In the genomic region with DNA sequence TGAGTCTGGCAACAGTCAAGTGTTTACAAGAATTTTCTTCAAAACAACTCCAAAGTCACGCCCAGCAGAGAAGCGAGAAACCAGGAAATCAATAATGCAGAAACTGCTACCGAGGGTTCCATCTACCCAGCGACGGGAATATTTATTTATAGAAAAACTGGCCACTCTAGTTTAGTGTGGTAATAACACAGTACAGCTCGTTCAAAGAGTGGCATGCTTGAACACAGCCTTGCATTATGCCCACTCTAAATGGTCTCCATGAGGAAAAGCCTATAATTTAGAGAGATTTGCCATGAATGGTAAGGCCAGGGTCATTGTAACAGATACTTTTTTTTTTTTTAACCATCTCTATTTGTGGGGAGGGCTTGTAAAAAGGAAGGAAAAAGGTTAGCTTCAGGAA, we compare ENCODE assay signal across 18 mouse cellular contexts.
A peak's percentile ranks its signal among the peaks of the same experiment; 100 is the strongest.
DNase-seq lines count a peak whose midpoint lies in the region; ATAC-seq and TF ChIP-seq lines count a peak whose summit lies in the region.
"Had no signal": no experiment of that assay in that cellular context is flagged by ENCODE, and none has a peak within 500 bp of the region (broad histone marks: within the 10 kb centered on the region; RNA-seq: fewer than 3 reads in every experiment).

No protein-coding gene starts in this region.

- H3K36me3 ChIP-seq in forebrain, embryonic 16.5 days (ENCODE audit: control insufficient read depth, insufficient read depth): no peaks in the 10 kb centered on the region
- no peaks in the 10 kb centered on the region for H3K36me3 ChIP-seq in forebrain, embryonic 13.5 days (ENCODE audit: poor library complexity, severe bottlenecking)
- H3K36me3 ChIP-seq in intestine, embryonic 15.5 days: no peaks in the 10 kb centered on the region
- no peaks in the 10 kb centered on the region for H3K36me3 ChIP-seq in intestine, postnatal 0 days (ENCODE audit: control insufficient read depth, insufficient read depth)
- no peaks in the 10 kb centered on the region for H3K36me3 ChIP-seq in embryonic facial prominence, embryonic 15.5 days
- H3K36me3 ChIP-seq: embryonic facial prominence, embryonic 13.5 days; forebrain, embryonic 10.5 days; forebrain, embryonic 12.5 days had no signal

- no peaks in the 10 kb centered on the region for H3K27me3 ChIP-seq in forebrain, embryonic 16.5 days (replicated peaks; ENCODE audit: control insufficient read depth, insufficient read depth, low read length)
- no peaks in the 10 kb centered on the region for H3K27me3 ChIP-seq in forebrain, embryonic 13.5 days
- H3K27me3 ChIP-seq in intestine, embryonic 15.5 days (replicated peaks): no peaks in the 10 kb centered on the region
- no peaks in the 10 kb centered on the region for H3K27me3 ChIP-seq in intestine, postnatal 0 days (replicated peaks; ENCODE audit: control insufficient read depth, insufficient read depth, low read length)
- H3K27me3 ChIP-seq in embryonic facial prominence, embryonic 15.5 days: no peaks in the 10 kb centered on the region
- H3K27me3 ChIP-seq: embryonic facial prominence, embryonic 13.5 days; forebrain, embryonic 12.5 days had no signal

- DNase-seq in frontal cortex, postnatal 10 days (ENCODE audit: low spot score in 2 of 2): no peak
- DNase-seq: adrenal gland, adult 2 months; adrenal gland, postnatal 10 days; adrenal gland, postnatal 25 days; cerebellum, adult 11-12 months; cerebellum, adult 2 months; cerebellum, adult 9-10 months; cerebellum, postnatal 10 days; cerebellum, postnatal 25 days had no signal

- no peak overlapping the region for H3K27ac ChIP-seq in forebrain, embryonic 16.5 days (ENCODE audit: low read length)
- H3K27ac ChIP-seq in forebrain, embryonic 13.5 days: no peak overlapping the region
- no peak overlapping the region for H3K27ac ChIP-seq in intestine, embryonic 15.5 days
- H3K27ac ChIP-seq in intestine, postnatal 0 days (ENCODE audit: low read depth, low read length): no peak overlapping the region
- H3K27ac ChIP-seq in embryonic facial prominence, embryonic 15.5 days (replicated peaks): no peak overlapping the region; the same call in 1 of the 2 replicates
- H3K27ac ChIP-seq: embryonic facial prominence, embryonic 13.5 days; forebrain, embryonic 10.5 days; forebrain, embryonic 12.5 days had no signal

- no peak for TF ChIP-seq CTCF in intestine, postnatal 0 days (IDR thresholded peaks at IDR 0.05; ENCODE audit: low read depth)

- no peak overlapping the region for H3K4me2 ChIP-seq in forebrain, embryonic 16.5 days (ENCODE audit: low read length)
- no peak overlapping the region for H3K4me2 ChIP-seq in forebrain, embryonic 13.5 days
- no peak overlapping the region for H3K4me2 ChIP-seq in intestine, embryonic 15.5 days (replicated peaks)
- no peak overlapping the region for H3K4me2 ChIP-seq in intestine, postnatal 0 days (replicated peaks; ENCODE audit: low read depth)
- no peak overlapping the region for H3K4me2 ChIP-seq in embryonic facial prominence, embryonic 15.5 days (replicated peaks)
- H3K4me2 ChIP-seq: embryonic facial prominence, embryonic 13.5 days; forebrain, embryonic 12.5 days had no signal

- ATAC-seq in forebrain, embryonic 16.5 days: 0 out of 2 replicates have a peak, but pooled peaks have one; percentile 36
- no peak for ATAC-seq in forebrain, embryonic 13.5 days
- 0 out of 2 replicates have a peak, but pooled peaks have one; percentile 23 for ATAC-seq in intestine, embryonic 15.5 days
- no peak for ATAC-seq in intestine, postnatal 0 days
- ATAC-seq in embryonic facial prominence, embryonic 15.5 days (ENCODE audit: insufficient number of reproducible peaks, low FRiP score, low TSS enrichment, low read depth): peak; percentile 54; the same call in 1 of the 2 replicates

- H3K9ac ChIP-seq in forebrain, embryonic 16.5 days (replicated peaks; ENCODE audit: low read depth, low read length): no peak overlapping the region
- no peak overlapping the region for H3K9ac ChIP-seq in forebrain, embryonic 13.5 days
- H3K9ac ChIP-seq in intestine, embryonic 15.5 days: no peak overlapping the region
- no peak overlapping the region for H3K9ac ChIP-seq in intestine, postnatal 0 days (ENCODE audit: low read depth, low read length)
- no peak overlapping the region for H3K9ac ChIP-seq in embryonic facial prominence, embryonic 15.5 days
- H3K9ac ChIP-seq: embryonic facial prominence, embryonic 13.5 days; forebrain, embryonic 12.5 days had no signal

- no peaks in the 10 kb centered on the region for H3K4me1 ChIP-seq in forebrain, embryonic 16.5 days (replicated peaks; ENCODE audit: control insufficient read depth, insufficient read depth, low read length)
- no peaks in the 10 kb centered on the region for H3K4me1 ChIP-seq in forebrain, embryonic 13.5 days
- no peaks in the 10 kb centered on the region for H3K4me1 ChIP-seq in intestine, embryonic 15.5 days (replicated peaks)
- no peaks in the 10 kb centered on the region for H3K4me1 ChIP-seq in intestine, postnatal 0 days (replicated peaks; ENCODE audit: control insufficient read depth, insufficient read depth, low read length)
- H3K4me1 ChIP-seq in embryonic facial prominence, embryonic 15.5 days: no peaks in the 10 kb centered on the region
- H3K4me1 ChIP-seq: embryonic facial prominence, embryonic 13.5 days; forebrain, embryonic 10.5 days; forebrain, embryonic 12.5 days had no signal

- no peaks in the 10 kb centered on the region for H3K9me3 ChIP-seq in forebrain, embryonic 16.5 days (ENCODE audit: control insufficient read depth, low read length)
- H3K9me3 ChIP-seq in forebrain, embryonic 13.5 days (replicated peaks): no peaks in the 10 kb centered on the region
- H3K9me3 ChIP-seq in intestine, embryonic 15.5 days: no peaks in the 10 kb centered on the region
- no peaks in the 10 kb centered on the region for H3K9me3 ChIP-seq in intestine, postnatal 0 days (ENCODE audit: control insufficient read depth)
- no peaks in the 10 kb centered on the region for H3K9me3 ChIP-seq in embryonic facial prominence, embryonic 15.5 days (replicated peaks)
- H3K9me3 ChIP-seq: embryonic facial prominence, embryonic 13.5 days; forebrain, embryonic 10.5 days; forebrain, embryonic 12.5 days had no signal

- no peak overlapping the region for H3K4me3 ChIP-seq in forebrain, embryonic 16.5 days (replicated peaks; ENCODE audit: low read length)
- H3K4me3 ChIP-seq in forebrain, embryonic 13.5 days: no peak overlapping the region
- H3K4me3 ChIP-seq in intestine, embryonic 15.5 days (replicated peaks): no peak overlapping the region
- H3K4me3 ChIP-seq in intestine, postnatal 0 days (ENCODE audit: low read depth, low read length): no peak overlapping the region
- no peak overlapping the region for H3K4me3 ChIP-seq in embryonic facial prominence, embryonic 15.5 days (replicated peaks)
- H3K4me3 ChIP-seq: embryonic facial prominence, embryonic 13.5 days; erythroblast, embryonic 14.5 days; forebrain, embryonic 10.5 days; forebrain, embryonic 12.5 days had no signal

- 69% methylated on average over 6 of the region's 6 CpGs for WGBS in forebrain, embryonic 16.5 days
- WGBS in forebrain, embryonic 13.5 days: 79% methylated on average over 6 of the region's 6 CpGs
- 50% methylated on average over 6 of the region's 6 CpGs for WGBS in intestine, embryonic 15.5 days
- WGBS in intestine, postnatal 0 days: 39% methylated on average over 6 of the region's 6 CpGs
- 56% methylated on average over 6 of the region's 6 CpGs for WGBS in embryonic facial prominence, embryonic 15.5 days

Comparison
In these comparisons a context has a peak if more than half of its experiments do, and no peak if none do; other contexts are left out.
1. ATAC-seq: peak in forebrain, embryonic 16.5 days (single experiment), intestine, embryonic 15.5 days (single experiment) and embryonic facial prominence, embryonic 15.5 days (single experiment); none in forebrain, embryonic 13.5 days (single experiment) and intestine, postnatal 0 days (single experiment).